Mouse (Mus musculus) spleen, adult 2 months (tissue): ENCODE data around the gene Gna12. TPM values are rescaled to one million over a fixed set of nuclear protein-coding genes. Genes with fewer than 3 reads are reported as not detected.
A peak's percentile ranks its signal among the peaks of the same experiment; 100 is the strongest.

Source experiments
- DNase-seq, 2 experiments: peaks; one replicate each; pipeline versions ENCODE4 v3.0.0 to v3.0.0-alpha.2; 2012 to 2021; ENCODE audit warnings: low spot score in 2 of 2, low read depth in 1 of 2
- H3K27ac ChIP-seq: fragments of 200-500 bp; 2 replicates; pipeline ENCODE4 v1.5.1; 2012; ENCODE audit warnings: low read length, inconsistent platforms; ENCODE audit not compliant: insufficient read depth
- H3K27me3 ChIP-seq: fragments of 200-500 bp; 2 replicates; pipeline ENCODE4 v1.6.1; 2012; ENCODE audit warnings: mild to moderate bottlenecking, moderate library complexity, low read length, inconsistent platforms; ENCODE audit not compliant: control insufficient read depth, insufficient read depth
- H3K36me3 ChIP-seq: fragments of 200-500 bp; 2 replicates; pipeline ENCODE4 v1.6.1; 2012; ENCODE audit warnings: mild to moderate bottlenecking, low read length, inconsistent platforms; ENCODE audit not compliant: control insufficient read depth, insufficient read depth
- H3K4me1 ChIP-seq: fragments of 200-500 bp; 2 replicates; pipeline ENCODE4 v1.6.1; 2011; ENCODE audit warnings: inconsistent platforms; ENCODE audit not compliant: control insufficient read depth, insufficient read depth, insufficient read length
- H3K4me3 ChIP-seq: fragments of 200-500 bp; 2 replicates; pipeline ENCODE4 v1.5.1; 2011; ENCODE audit warnings: mild to moderate bottlenecking, inconsistent platforms; ENCODE audit not compliant: insufficient read depth, insufficient read length; ENCODE audit errors: extremely low read depth
- CTCF ChIP-seq: fragments of 200-500 bp; IDR thresholded peaks from 2 replicates; pipeline ENCODE4 v1.5.1; 2011; ENCODE audit warnings: mild to moderate bottlenecking, inconsistent platforms; ENCODE audit not compliant: insufficient read depth, insufficient read length, insufficient replicate concordance; ENCODE audit errors: extremely low read depth
- POLR2A ChIP-seq: fragments of 200-500 bp; IDR thresholded peaks from 2 replicates; pipeline ENCODE4 v1.6.1; 2011; ENCODE audit warnings: low read depth, low read length, inconsistent platforms
- WGBS: fragments of 180-500 bp; shearing (Covaris S2); methylation state at CpG from one replicate; pipeline ENCODE4 v1.1.7; 2018; 5-methylcytosine and 5-hydroxymethylcytosine counted together
- polyA plus RNA-seq: library from polyadenylated mRNA; depleted of rRNA; stranded (reverse); fragments of >200 nt; gene quantifications from 2 replicates; pipeline ENCODE4 v1.2.3, GENCODE M21; 2012

Gene Gna12
- polyA plus RNA-seq, 1 experiment, result 66.8 TPM

DNA sequence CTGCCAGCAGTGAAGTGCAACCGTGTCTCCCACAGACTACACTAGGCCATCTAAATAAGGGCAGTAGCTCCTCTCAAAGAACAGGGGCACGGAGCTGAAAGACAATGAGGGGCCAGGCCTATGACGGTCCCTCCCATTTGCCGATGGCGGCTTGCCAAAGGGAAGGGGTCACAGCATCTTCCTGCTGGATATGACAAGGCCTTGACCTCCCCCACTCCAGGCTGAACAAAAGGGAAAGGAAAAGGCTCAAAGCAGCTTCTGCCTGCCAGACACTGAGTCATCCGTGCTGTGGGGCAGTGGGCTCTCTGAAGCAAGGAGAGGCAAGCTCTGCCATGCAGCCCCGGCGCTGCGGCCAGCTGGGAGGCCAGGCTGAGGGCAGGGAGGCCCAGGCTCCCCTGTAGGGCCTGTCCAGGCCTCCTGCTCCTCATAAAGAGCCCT is 62.5 kb downstream of the Gna12 start:
- Histone ChIP-seq H3K4me1 (peaks cover 39% of the 10 kb centered on the region; the same call in 1 of the 2 replicates), H3K27ac (peak overlapping the region; percentile 60), H3K4me3 (no peak overlapping the region), H3K27me3 (no peaks in the 10 kb centered on the region), H3K36me3 (no peaks in the 10 kb centered on the region)
- no peak for DNase-seq
- TF ChIP-seq CTCF, result no peak
- TF ChIP-seq POLR2A, result no peak
- WGBS, result 67% methylated on average over 9 of the region's 9 CpGs

DNA sequence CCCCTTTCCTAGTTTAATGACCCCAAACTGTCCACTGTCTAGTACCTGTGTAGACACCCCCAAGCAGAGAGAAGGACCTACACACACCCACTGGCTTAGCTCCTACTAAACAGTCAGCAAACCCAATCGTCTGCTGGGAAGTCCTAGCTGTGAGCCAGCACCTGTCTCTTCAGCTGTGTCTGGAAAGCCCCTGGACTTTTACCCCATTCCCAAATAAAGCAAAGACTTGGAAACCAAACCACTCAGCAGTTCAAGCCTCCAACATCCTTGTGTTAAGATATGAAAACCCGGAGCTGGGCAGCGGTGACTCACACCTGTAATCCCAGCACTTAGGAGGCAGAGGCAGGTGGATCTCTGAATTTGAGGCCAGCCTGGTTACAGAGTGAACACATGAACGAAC is 63.7 kb downstream of the Gna12 start:
- 88% methylated on average over 4 of the region's 4 CpGs for WGBS
- no peak overlapping the region for H3K4me3 ChIP-seq
- H3K36me3 ChIP-seq, result no peaks in the 10 kb centered on the region
- DNase-seq, result no peak
- no peak for TF ChIP-seq POLR2A
- no peak for TF ChIP-seq CTCF
- no peaks in the 10 kb centered on the region for H3K27me3 ChIP-seq
- no peak overlapping the region for H3K27ac ChIP-seq
- peaks cover 37% of the 10 kb centered on the region; the same call in 1 of the 2 replicates for H3K4me1 ChIP-seq

DNA sequence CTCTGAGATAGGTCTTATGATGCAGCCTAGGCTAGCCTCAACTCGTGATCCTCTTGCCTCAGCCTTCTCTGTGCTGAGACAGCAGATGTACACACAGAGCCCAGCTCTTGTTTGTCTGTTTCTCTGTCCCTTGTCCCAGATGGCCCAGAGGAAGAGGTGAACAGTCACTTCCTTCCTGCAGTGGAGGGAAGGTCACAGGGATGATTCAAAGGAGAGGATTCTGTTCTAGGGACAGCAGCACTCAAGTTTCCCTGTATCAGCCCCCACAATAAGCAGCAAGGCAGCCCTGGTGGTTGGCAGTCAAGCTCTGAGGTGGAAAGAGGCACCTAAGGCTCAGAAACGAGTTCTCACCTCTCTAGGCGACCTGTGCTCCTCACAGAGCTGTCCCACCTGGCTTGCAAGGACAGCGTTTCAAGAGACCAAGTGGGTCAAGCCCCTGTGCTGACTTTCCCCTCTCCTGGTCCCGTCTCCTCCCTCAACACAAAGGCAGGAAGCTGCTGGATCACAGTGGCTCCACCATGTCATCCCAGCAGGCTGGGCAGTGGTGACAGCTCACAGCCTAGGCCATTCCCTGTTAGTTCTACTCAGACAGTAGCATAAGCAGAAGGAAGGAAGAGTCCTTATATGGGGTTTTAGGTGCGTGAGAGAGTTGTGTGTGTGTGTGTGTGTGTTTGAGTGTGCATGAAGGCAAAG is 65.2 kb downstream of the Gna12 start:
- no peaks in the 10 kb centered on the region for H3K27me3 ChIP-seq
- 37% methylated on average over 6 of the region's 6 CpGs for WGBS
- no peaks in the 10 kb centered on the region; the same call in 1 of the 2 replicates for H3K36me3 ChIP-seq
- H3K27ac ChIP-seq, result peak overlapping the region; percentile 79
- H3K4me3 ChIP-seq, result no peak overlapping the region
- TF ChIP-seq POLR2A (no peak), CTCF (no peak)
- peaks cover 32% of the 10 kb centered on the region; the same call in 1 of the 2 replicates for H3K4me1 ChIP-seq
- no peak for DNase-seq

DNA sequence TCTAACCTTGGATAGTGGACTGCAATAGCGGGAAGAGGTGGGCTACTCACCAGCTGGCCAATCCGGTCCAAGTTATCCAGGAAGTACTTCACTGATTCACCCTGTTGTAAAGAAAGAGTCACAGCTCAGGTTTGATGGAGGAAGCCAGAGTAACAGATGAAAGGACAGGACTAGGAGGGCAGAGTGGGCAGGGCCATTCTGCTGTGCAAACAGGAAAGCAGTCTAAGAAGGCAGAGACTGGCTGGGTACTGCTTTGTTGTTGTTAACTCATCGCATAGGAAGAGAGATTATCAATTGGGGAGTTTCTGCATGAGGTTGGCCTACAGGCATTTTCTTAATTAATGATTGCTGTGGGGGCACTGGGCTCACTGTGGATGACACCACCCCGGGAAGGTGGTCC is 67.7 kb downstream of the Gna12 start:
- Histone ChIP-seq H3K27me3 (no peaks in the 10 kb centered on the region), H3K4me1 (peaks cover 36% of the 10 kb centered on the region; the same call in 1 of the 2 replicates), H3K4me3 (no peak overlapping the region), H3K27ac (peak overlapping the region; percentile 40; the same call in 1 of the 2 replicates), H3K36me3 (peaks cover 7% of the 10 kb centered on the region)
- WGBS, result 77% methylated on average over 4 of the region's 4 CpGs
- TF ChIP-seq POLR2A (no peak), CTCF (no peak)
- DNase-seq, result no peak

DNA sequence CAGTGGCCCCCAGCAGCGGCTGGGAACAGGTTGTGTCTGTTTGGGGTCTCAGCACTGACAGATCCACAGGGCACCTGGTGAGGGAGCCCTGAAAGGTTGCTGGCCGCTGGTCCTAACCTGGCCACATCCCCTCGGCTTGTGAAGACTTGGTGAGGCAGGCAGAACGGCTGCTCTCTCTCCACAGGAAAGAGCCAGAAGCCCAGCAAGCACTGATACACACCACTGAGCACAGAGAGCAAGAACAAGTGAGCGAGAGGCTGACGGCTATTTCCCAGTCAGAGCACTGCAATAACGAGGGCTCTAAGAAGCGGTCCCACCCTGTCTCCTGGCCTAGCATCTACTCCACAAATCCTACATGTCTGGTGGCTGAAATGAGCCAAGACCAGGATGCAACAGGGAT is 71.4 kb downstream of the Gna12 start:
- DNase-seq, result no peak
- no peak overlapping the region for H3K4me3 ChIP-seq
- H3K4me1 ChIP-seq, result peaks cover 22% of the 10 kb centered on the region; the same call in 1 of the 2 replicates
- H3K27ac ChIP-seq, result no peak overlapping the region
- TF ChIP-seq CTCF (no peak), POLR2A (no peak)
- WGBS, result 60% methylated on average over 8 of the region's 8 CpGs
- H3K36me3 ChIP-seq, result peaks cover 7% of the 10 kb centered on the region
- H3K27me3 ChIP-seq, result no peaks in the 10 kb centered on the region

DNA sequence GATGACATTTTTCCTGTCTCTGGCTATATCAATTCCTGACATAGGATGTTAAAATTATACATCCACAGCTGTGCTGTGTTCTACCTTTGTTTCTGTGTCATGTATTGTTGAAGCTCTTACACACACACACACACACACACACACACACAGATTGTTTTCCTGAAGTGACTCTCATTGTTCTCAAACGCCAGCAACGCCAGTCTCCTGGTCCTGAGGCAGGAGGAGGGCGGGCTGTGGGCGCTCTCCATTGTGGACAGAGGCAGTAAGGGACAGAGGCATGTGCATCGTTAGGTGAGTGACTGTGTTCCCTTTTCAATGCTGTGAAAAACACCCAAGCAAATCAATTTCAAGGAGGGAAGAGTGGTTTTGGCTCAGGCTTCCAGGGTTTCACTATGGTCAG is 77.0 kb downstream of the Gna12 start:
- Histone ChIP-seq H3K4me3 (no peak overlapping the region), H3K4me1 (peaks cover 13% of the 10 kb centered on the region), H3K36me3 (no peaks in the 10 kb centered on the region), H3K27ac (no peak overlapping the region), H3K27me3 (no peaks in the 10 kb centered on the region)
- no peak for DNase-seq
- TF ChIP-seq CTCF, result no peak
- TF ChIP-seq POLR2A, result no peak
- 92% methylated on average over 5 of the region's 5 CpGs for WGBS

DNA sequence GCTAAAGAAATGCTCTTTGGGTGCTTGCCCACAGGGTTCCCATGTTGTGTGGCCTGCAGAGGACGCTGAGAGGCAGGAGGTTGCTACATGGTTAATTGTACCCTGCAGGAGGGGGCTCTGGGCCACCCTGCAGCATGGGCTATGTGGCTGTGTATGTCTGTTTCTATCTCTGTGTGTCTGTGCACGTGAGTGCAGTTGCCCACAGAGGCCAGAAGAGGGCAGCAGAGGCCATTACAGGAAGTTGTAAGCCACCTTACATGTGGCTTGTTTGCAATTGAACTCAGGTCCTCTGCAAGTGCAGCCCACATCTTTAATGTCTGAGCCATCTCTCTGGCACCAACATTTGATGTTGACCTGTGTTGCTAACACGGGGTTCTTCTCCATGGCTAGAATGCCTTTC is 77.6 kb downstream of the Gna12 start:
- DNase-seq, result no peak
- no peaks in the 10 kb centered on the region for H3K36me3 ChIP-seq
- peaks cover 17% of the 10 kb centered on the region for H3K4me1 ChIP-seq
- no peak overlapping the region for H3K27ac ChIP-seq
- no peak overlapping the region for H3K4me3 ChIP-seq
- 96% methylated on average over 3 of the region's 3 CpGs for WGBS
- TF ChIP-seq POLR2A, result no peak
- TF ChIP-seq CTCF, result no peak
- H3K27me3 ChIP-seq, result no peaks in the 10 kb centered on the region
